Mouse (Mus musculus) lung, postnatal 25 days (tissue): ENCODE data around the gene Kat2b.
"Not testable (repeated sequence)": the region's sequence is repeated elsewhere in the genome, so short reads cannot be mapped to it uniquely, and the experiment has no call there.

Source experiments
- DNase-seq: peaks from one replicate; pipeline ENCODE4 v3.0.0; 2022; ENCODE audit warnings: low spot score

Gene Kat2b

GRCm38 (mm10) chr17:53659230-53659629 is 92.6 kb downstream of the Kat2b start:
- DNase-seq = no peak

DNA sequence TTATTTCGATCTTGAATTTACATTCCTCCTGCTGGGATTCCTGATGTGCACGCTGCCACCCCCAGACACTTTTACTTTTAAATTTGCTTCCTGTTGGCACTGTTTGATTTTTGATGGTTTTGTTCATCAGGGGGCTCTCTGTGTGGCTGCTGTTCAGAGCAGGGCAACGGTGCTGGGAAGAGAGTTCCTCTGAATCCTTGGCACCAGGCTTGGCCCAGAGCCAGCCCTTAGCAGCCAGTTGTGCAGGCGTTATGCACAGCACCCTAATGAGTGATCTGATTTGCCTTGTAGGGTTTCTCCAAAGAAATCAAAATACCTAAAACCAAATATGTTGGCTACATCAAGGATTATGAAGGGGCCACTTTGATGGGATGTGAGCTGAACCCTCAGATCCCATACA is 93.1 kb downstream of the Kat2b start:
- no peak for DNase-seq

GRCm38 (mm10) chr17:53661056-53661840 is 94.6 kb downstream of the Kat2b start:
- DNase-seq = no peak

- DNase-seq = no peak
These were observed 97.6 kb downstream of the Kat2b start for GRCm38 (mm10) chr17:53664267-53664666.

- DNase-seq = no peak
These were observed 98.2 kb downstream of the Kat2b start for GRCm38 (mm10) chr17:53664703-53665382.

GRCm38 (mm10) chr17:53670453-53670852 is 103.8 kb downstream of the Kat2b start:
- no peak for DNase-seq

DNA sequence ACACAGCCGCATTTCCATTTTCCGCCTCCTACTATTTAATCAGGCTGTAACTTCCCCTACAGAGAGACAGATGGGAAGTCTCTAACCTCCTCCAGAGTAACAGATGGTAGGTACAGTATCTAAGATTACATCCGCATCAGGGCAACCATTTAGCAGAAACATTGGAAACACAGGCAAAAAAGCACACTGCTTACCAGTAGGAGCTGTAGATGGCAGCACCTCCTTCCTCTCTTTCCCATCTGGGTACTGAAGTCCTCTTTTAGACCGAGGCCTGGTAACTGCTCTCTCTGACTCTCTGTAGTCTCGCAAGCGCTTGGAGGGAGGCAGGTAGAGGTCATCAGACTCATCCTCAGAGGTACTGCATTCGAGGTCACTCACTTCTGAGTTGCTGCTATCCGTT is 112.1 kb downstream of the Kat2b start:
- peak; percentile 4 for DNase-seq

- no peak for DNase-seq
These were observed 121.7 kb downstream of the Kat2b start for GRCm38 (mm10) chr17:53688321-53688720.

GRCm38 (mm10) chr17:53688877-53689802 is 122.5 kb downstream of the Kat2b start, which contains the start of gene Sgo1:
TSS of gene Sgo1 (minus strand) at chr17:53689333.
- DNase-seq = peak; percentile 96

DNA sequence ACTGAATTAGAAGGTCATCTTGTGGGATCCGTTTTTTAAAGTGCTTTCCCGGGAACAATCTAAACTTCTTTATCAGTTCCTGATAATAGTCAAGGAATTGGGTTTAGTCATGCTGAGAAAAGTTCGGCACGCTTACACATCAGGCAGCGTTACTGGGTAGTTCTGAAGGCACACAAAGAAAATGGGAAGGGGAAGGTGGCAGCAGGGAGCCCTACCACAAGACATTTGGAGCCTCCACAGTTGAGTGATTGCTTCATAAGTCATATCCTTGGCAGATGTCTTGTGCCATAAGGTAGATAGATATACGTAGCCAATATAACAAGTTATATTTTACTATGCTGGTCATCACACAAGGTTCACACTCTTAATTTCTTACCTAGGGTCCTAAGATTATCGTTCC is 123.3 kb downstream of the Kat2b start:
- no peak for DNase-seq

DNA sequence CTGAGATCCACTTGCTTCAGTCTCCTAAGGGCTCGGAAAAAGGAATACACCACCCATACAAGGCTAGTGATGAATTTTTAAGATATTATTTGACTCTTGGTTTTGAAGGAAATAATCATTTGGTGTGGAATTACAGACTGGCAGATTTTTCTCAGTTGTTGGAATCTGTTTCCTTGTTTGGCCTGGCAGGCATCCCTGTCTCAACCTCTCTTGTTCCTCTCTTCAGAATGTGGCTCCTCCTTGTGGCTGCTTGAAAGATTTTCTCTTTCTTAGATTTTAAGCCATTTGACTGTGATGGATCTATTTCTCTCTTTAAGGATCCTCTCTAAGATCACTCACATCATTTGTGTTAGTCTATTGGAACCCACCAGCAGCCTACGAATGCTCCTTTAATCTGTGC is 127.4 kb downstream of the Kat2b start:
- peak; percentile 56 for DNase-seq

DNA sequence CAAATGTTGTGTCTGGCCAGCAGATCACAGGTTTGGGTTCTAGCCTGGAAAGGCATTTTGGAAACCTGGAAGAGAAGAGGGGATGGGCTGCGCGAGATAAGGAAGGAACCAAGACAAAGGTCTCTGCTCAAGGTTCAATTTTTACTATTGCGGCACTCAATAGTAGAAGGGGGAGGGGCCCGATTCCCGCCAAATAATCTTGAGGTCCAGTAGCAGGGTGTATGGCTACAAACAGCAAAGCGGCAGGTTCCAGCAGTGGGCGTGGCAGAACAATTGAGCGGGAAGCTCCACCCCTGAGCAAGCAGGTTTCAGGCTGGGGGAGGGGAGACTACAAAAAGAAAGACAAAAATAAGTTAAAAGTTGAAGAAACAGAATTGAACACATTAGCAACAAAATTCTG is 130.9 kb downstream of the Kat2b start:
- not testable (repeated sequence) for DNase-seq

DNA sequence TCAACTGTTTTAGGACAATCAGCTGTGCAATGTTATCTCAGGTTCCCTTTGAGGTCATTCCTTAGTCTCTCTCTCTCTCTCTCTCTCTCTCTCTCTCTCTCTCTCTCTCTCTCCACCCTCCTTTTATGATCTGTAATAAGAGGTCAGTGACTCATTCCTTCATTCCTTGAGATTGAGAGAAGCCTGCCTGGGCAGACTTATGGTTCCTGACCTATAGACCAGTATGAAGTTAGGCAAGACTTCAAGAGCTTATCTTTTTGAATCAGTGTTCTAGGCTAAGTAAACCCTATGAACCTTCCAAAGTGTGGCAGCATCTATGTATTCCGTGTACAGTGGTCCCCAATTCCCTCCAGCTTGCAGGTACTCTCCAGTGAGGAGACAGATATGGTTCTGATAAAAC is 147.8 kb downstream of the Kat2b start:
- no peak for DNase-seq

GRCm38 (mm10) chr17:53715161-53715560 is 148.5 kb downstream of the Kat2b start:
- DNase-seq = not testable (repeated sequence)

DNA sequence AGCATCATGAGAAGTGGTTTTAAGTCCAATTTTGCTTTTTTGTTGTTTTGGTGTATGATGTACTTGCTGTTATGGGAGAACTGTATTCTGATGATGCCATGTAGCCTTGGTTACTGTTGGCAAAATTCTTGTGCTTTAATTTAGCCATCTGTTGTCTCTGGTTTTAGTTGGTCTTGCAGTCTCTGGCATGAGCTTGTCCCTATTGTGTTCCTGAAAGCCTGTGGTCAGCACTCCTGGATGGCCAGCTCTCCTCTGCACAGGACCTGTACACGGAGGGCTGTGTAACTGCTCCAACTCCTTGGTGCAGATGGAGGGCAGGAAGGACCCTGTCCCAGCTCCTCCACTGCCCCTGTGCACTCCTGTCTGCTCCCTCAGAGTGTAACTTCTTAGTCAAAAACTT is 151.8 kb downstream of the Kat2b start:
- DNase-seq = no peak

DNA sequence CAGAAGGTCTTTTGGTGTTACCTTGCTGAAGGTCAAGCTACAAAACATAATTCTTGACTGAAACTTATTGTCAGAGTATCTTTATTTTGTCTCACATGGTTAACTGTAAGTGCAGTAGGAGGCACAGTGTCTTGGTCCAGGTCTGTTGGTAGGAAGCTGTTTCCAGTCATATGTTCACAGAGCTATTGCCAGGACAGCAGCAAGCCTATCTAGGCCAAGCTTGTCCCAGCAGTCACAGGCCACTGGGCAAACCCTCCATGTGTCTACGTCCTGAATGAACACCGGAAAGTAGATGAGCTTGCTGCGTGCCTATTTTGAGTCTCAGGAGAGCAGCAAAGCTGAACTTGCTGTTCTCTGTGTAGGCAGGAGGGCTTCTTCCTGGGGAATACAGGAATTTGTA is 152.3 kb downstream of the Kat2b start:
- not testable (repeated sequence) for DNase-seq
